Mouse (Mus musculus) cerebellum, adult 2 months (tissue): ENCODE measurements around the gene Spaca7. TPM values are rescaled to one million over a fixed set of nuclear protein-coding genes. Genes with fewer than 3 reads are reported as not detected.
"Not testable (repeated sequence)": the region's sequence is repeated elsewhere in the genome, so short reads cannot be mapped to it uniquely, and the experiment has no call there.

Experiments used
- DNase-seq, 2 experiments: peaks; one replicate each; pipeline ENCODE4 v3.0.0; 2021
- H3K27ac ChIP-seq: fragments of 200-500 bp; 2 replicates; pipeline ENCODE4 v1.5.1; 2012; ENCODE audit warnings: low read length, control low read depth, inconsistent platforms; ENCODE audit not compliant: insufficient read depth
- H3K27me3 ChIP-seq: fragments of 200-500 bp; 2 replicates; pipeline ENCODE4 v1.6.1; 2012; ENCODE audit warnings: inconsistent platforms, mild to moderate bottlenecking, low read length, moderate library complexity; ENCODE audit not compliant: control insufficient read depth, insufficient read depth
- H3K4me1 ChIP-seq: fragments of 200-500 bp; 2 replicates; pipeline ENCODE4 v1.6.1; 2011; ENCODE audit warnings: low read length; ENCODE audit not compliant: control insufficient read depth, insufficient read depth
- H3K4me3 ChIP-seq: fragments of 200-500 bp; replicated peaks from 2 replicates; pipeline ENCODE3; 2011; ENCODE audit warnings: mild to moderate bottlenecking, low read depth, low read length, control low read depth; ENCODE audit not compliant: insufficient read depth
- CTCF ChIP-seq: fragments of 200-500 bp; IDR thresholded peaks from 2 replicates; pipeline ENCODE4 v1.5.1; 2011; ENCODE audit warnings: low read depth, mild to moderate bottlenecking, control low read depth, low read length, moderate library complexity, borderline replicate concordance; ENCODE audit not compliant: insufficient read depth
- POLR2A ChIP-seq: fragments of 200-500 bp; IDR thresholded peaks from 2 replicates; pipeline ENCODE4 v1.6.1; 2011; ENCODE audit warnings: low read length, control low read depth, borderline replicate concordance; ENCODE audit not compliant: insufficient read depth
- WGBS: fragments of 180-500 bp; shearing (Covaris S2); methylation state at CpG from one replicate; pipeline ENCODE4 v1.1.7; 2018; 5-methylcytosine and 5-hydroxymethylcytosine counted together
- polyA plus RNA-seq: library from polyadenylated mRNA; depleted of rRNA; stranded (reverse); fragments of >200 nt; gene quantifications from 2 replicates; pipeline ENCODE4 v1.2.3, GENCODE M21; 2012

Spaca7 gene
- polyA plus RNA-seq, 1 experiment = not detected

GRCm38 (mm10) chr8:12576003-12576402 lies 3.2 kb downstream of the Spaca7 start:
- WGBS = 51% methylated on average over 5 of the region's 5 CpGs
- Histone ChIP-seq H3K27me3 (no peaks in the 10 kb centered on the region), H3K27ac (no peak overlapping the region), H3K4me3 (no peak overlapping the region), H3K4me1 (no peaks in the 10 kb centered on the region)
- TF ChIP-seq POLR2A (no peak), CTCF (no peak)
- DNase-seq = no peak

DNA sequence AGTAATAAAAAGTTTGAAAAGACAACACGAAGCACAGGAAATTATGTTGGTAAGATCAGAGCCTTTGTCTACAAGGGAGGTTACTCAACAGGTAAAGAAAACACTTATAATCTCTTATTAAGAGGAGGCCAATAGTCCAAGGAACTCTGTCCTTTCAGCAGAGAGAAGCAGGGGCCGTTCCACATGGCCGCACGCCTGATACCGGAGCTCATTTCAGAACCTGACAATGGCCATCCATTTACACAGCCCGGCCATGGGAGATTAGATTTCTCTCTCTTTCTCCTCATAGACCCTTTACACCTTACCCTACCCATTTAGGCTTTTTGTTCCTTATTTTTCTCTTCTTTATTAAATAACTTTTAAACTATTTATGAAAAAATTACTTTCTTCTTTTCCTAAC lies 3.9 kb downstream of the Spaca7 start:
- Histone ChIP-seq H3K4me3 (no peak overlapping the region), H3K27ac (no peak overlapping the region), H3K4me1 (no peaks in the 10 kb centered on the region), H3K27me3 (no peaks in the 10 kb centered on the region)
- no peak for TF ChIP-seq POLR2A
- no peak for TF ChIP-seq CTCF
- no peak for DNase-seq
- 47% methylated on average over 6 of the region's 6 CpGs for WGBS

- H3K27ac ChIP-seq, H3K4me1 ChIP-seq, DNase-seq, H3K27me3 ChIP-seq, H3K4me3 ChIP-seq: not testable (repeated sequence)
- 51% methylated on average over 19 of the region's 19 CpGs for WGBS
These were observed 6.6 kb downstream of the Spaca7 start for GRCm38 (mm10) chr8:12579339-12579999.

GRCm38 (mm10) chr8:12583785-12584184 lies 11.0 kb downstream of the Spaca7 start:
- 89% methylated on average over 5 of the region's 5 CpGs for WGBS
- Histone ChIP-seq H3K27me3 (no peaks in the 10 kb centered on the region), H3K27ac (no peak overlapping the region), H3K4me1 (no peaks in the 10 kb centered on the region), H3K4me3 (no peak overlapping the region)
- TF ChIP-seq POLR2A (no peak), CTCF (no peak)
- no peak for DNase-seq

DNA sequence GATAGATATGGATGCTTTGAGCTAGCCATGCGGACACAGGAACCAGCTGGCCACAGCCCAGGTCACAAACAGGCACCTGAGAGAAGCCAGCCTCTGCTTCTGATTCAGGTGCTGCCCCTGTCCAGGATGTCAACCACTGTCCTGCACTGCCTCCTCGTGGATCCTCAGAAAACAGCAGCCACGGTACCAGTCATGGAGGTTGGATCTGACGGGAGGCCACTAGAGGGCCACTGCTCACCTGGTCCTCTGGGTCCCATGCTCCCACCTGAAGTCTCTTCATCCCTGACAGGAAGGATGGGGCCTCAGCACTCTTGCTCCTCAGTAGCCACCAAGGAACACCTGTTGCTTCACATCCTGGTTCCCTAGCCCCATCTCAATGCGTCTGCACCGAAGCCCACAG lies 34.4 kb downstream of the Spaca7 start:
- H3K27me3 ChIP-seq = no peaks in the 10 kb centered on the region
- H3K27ac ChIP-seq = no peak overlapping the region
- TF ChIP-seq POLR2A (no peak), CTCF (peak; percentile 98)
- no peak overlapping the region for H3K4me3 ChIP-seq
- H3K4me1 ChIP-seq = no peaks in the 10 kb centered on the region
- DNase-seq = peak; percentile 66 to 80
- 28% methylated on average over 6 of the region's 6 CpGs for WGBS

GRCm38 (mm10) chr8:12608810-12609209 lies 36.0 kb downstream of the Spaca7 start:
- Histone ChIP-seq H3K27ac (no peak overlapping the region), H3K27me3 (no peaks in the 10 kb centered on the region), H3K4me1 (no peaks in the 10 kb centered on the region), H3K4me3 (no peak overlapping the region)
- 78% methylated on average over 10 of the region's 10 CpGs for WGBS
- TF ChIP-seq POLR2A (no peak), CTCF (no peak)
- DNase-seq = no peak

- no peak overlapping the region for H3K27ac ChIP-seq
- no peak overlapping the region for H3K4me3 ChIP-seq
- DNase-seq = no peak
- WGBS = 58% methylated on average over 12 of the region's 12 CpGs
- no peak for TF ChIP-seq CTCF
- no peak for TF ChIP-seq POLR2A
- no peaks in the 10 kb centered on the region for H3K4me1 ChIP-seq
- no peaks in the 10 kb centered on the region for H3K27me3 ChIP-seq
These were observed 37.1 kb downstream of the Spaca7 start for GRCm38 (mm10) chr8:12609752-12610449.

GRCm38 (mm10) chr8:12613201-12613600 lies 40.4 kb downstream of the Spaca7 start:
- TF ChIP-seq POLR2A (no peak), CTCF (no peak)
- Histone ChIP-seq H3K27ac (no peak overlapping the region), H3K4me3 (no peak overlapping the region), H3K27me3 (no peaks in the 10 kb centered on the region), H3K4me1 (no peaks in the 10 kb centered on the region)
- DNase-seq = no peak
- 41% methylated on average over 7 of the region's 7 CpGs for WGBS

DNA sequence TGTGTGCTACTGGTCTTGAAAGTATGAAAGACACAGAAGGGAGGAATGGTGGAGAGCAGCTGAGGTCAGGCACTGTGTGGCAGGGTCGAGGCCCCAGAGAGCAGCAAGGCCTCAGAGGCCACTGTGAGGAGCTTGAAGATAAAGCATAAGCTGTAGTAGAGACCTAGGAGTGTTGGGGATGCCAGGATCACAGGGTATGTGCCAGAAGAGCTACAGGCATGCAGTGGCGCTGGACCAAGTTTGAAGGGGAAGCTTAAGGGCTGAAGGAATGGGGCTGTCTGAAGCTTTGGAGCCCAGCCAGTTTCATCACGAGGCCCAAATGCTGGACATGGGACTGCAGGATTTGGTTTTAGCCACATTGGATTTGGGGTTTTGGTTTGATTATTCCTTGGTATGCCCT lies 44.5 kb downstream of the Spaca7 start:
- DNase-seq, H3K27ac ChIP-seq, H3K27me3 ChIP-seq, H3K4me1 ChIP-seq, H3K4me3 ChIP-seq: not testable (repeated sequence)
- WGBS = 41% methylated on average over 3 of the region's 3 CpGs
